8 mouse cellular contexts compared by ENCODE assay signal in genomic region chr4:108833828-108834114, GRCm38 (mm10). TPM values are rescaled to one million over a fixed set of nuclear protein-coding genes. Genes with fewer than 3 reads are reported as not detected.
DNase-seq lines count a peak whose midpoint lies in the region; ATAC-seq and TF ChIP-seq lines count a peak whose summit lies in the region.

No protein-coding gene starts in this region.

- peaks cover 63% of the 10 kb centered on the region for H3K79me2 ChIP-seq in myocyte (ENCODE audit: control insufficient read depth, insufficient read depth)

- no peak for TF ChIP-seq POLR2A in myocyte (IDR thresholded peaks at IDR 0.05; ENCODE audit: insufficient read length, low read depth)

- peak overlapping the region; percentile 74 for H3K4me2 ChIP-seq in kidney, embryonic 15.5 days
- H3K4me2 ChIP-seq in embryonic facial prominence, embryonic 13.5 days = peak overlapping the region; percentile 76
- H3K4me2 ChIP-seq in intestine, embryonic 15.5 days (replicated peaks) = peak overlapping the region; percentile 69
- peak overlapping the region; percentile 73 for H3K4me2 ChIP-seq in myocyte (ENCODE audit: low read depth)

- peaks cover 28% of the 10 kb centered on the region for H3K4me1 ChIP-seq in kidney, embryonic 15.5 days
- H3K4me1 ChIP-seq in embryonic facial prominence, embryonic 13.5 days = peaks cover 30% of the 10 kb centered on the region
- peaks cover 10% of the 10 kb centered on the region for H3K4me1 ChIP-seq in intestine, embryonic 15.5 days (replicated peaks)

- peak overlapping the region; percentile 93 for H3K9ac ChIP-seq in kidney, embryonic 15.5 days
- H3K9ac ChIP-seq in embryonic facial prominence, embryonic 13.5 days = peak overlapping the region; percentile 98
- peak overlapping the region; percentile 71 for H3K9ac ChIP-seq in intestine, embryonic 15.5 days

- DNase-seq in kidney, postnatal 10 days = no peak
- no peak for DNase-seq in adrenal gland, postnatal 36 days
- no peak for DNase-seq in cerebellum, postnatal 36 days

- ATAC-seq in kidney, embryonic 15.5 days (replicated peaks; ENCODE audit: low FRiP score) = no peak
- no peak for ATAC-seq in embryonic facial prominence, embryonic 13.5 days (ENCODE audit: insufficient number of reproducible peaks, insufficient read depth, low FRiP score, low TSS enrichment, low read depth)
- no peak; the same call in 1 of the 2 replicates for ATAC-seq in intestine, embryonic 15.5 days
- ATAC-seq in frontal cortex, adult (ENCODE audit: low TSS enrichment) = no peak; the same call in 1 of the 2 replicates

- peaks cover 15% of the 10 kb centered on the region for H3K36me3 ChIP-seq in kidney, embryonic 15.5 days
- H3K36me3 ChIP-seq in embryonic facial prominence, embryonic 13.5 days = peaks cover 13% of the 10 kb centered on the region
- no peaks in the 10 kb centered on the region for H3K36me3 ChIP-seq in intestine, embryonic 15.5 days
- peaks cover 12% of the 10 kb centered on the region for H3K36me3 ChIP-seq in myocyte (ENCODE audit: control insufficient read depth, insufficient read depth)

- peak overlapping the region; percentile 34 for H3ac ChIP-seq in myocyte (ENCODE audit: control insufficient read depth, insufficient read length)

- H3K4me3 ChIP-seq in kidney, embryonic 15.5 days (replicated peaks) = peak overlapping the region; percentile 89
- peak overlapping the region; percentile 90 for H3K4me3 ChIP-seq in embryonic facial prominence, embryonic 13.5 days
- peak overlapping the region; percentile 88 for H3K4me3 ChIP-seq in intestine, embryonic 15.5 days (replicated peaks)
- peak overlapping the region; percentile 62 for H3K4me3 ChIP-seq in myocyte

- WGBS in kidney, embryonic 15.5 days = 0% methylated on average over 6 of the region's 6 CpGs
- WGBS in embryonic facial prominence, embryonic 13.5 days = 0% methylated on average over 6 of the region's 6 CpGs
- 0% methylated on average over 6 of the region's 6 CpGs for WGBS in intestine, embryonic 15.5 days

- H3K9me3 ChIP-seq in kidney, embryonic 15.5 days (replicated peaks) = no peaks in the 10 kb centered on the region
- H3K9me3 ChIP-seq in embryonic facial prominence, embryonic 13.5 days = no peaks in the 10 kb centered on the region
- no peaks in the 10 kb centered on the region for H3K9me3 ChIP-seq in intestine, embryonic 15.5 days

- peak overlapping the region; percentile 99 for H3K27ac ChIP-seq in kidney, embryonic 15.5 days
- H3K27ac ChIP-seq in embryonic facial prominence, embryonic 13.5 days = peak overlapping the region; percentile 100
- peak overlapping the region; percentile 98 for H3K27ac ChIP-seq in intestine, embryonic 15.5 days

- H3K27me3 ChIP-seq in kidney, embryonic 15.5 days = no peaks in the 10 kb centered on the region
- H3K27me3 ChIP-seq in embryonic facial prominence, embryonic 13.5 days = no peaks in the 10 kb centered on the region
- no peaks in the 10 kb centered on the region for H3K27me3 ChIP-seq in intestine, embryonic 15.5 days (replicated peaks)
- no peaks in the 10 kb centered on the region for H3K27me3 ChIP-seq in myocyte (ENCODE audit: control insufficient read depth, insufficient read depth, insufficient read length)

TF ChIP-seq in myocyte, 11 proteins besides CTCF, POLR2A, EP300 and RAD21:
- TF ChIP-seq CEBPB (IDR thresholded peaks at IDR 0.05; ENCODE audit: insufficient read depth, poor library complexity, severe bottlenecking) (peak; percentile 95), POLR2AphosphoS2 (IDR thresholded peaks at IDR 0.05; ENCODE audit: insufficient read length, low read depth) (no peak), MAX (IDR thresholded peaks at IDR 0.05; ENCODE audit: low read depth) (peak; percentile 48)

RNA-seq across cellular contexts. Expression of gene Btf3l4, which starts 0.4 kb away (rescaled TPM):
- polyA plus RNA-seq in kidney, embryonic 15.5 days (2015; fragmentation: Nextera tagmentation; extraction: Ambion mirVana) = 162 and 177 TPM in 2 replicates
- 180 and 199 TPM in 2 replicates for polyA plus RNA-seq in embryonic facial prominence, embryonic 13.5 days (2015; fragmentation: Nextera tagmentation; extraction: Ambion mirVana)
- polyA plus RNA-seq in intestine, embryonic 15.5 days (2015; fragmentation: Nextera tagmentation; extraction: Ambion mirVana) = 136 TPM in 2 replicates
- 64.3 TPM for polyA plus RNA-seq in myocyte (2012; fragmentation: generic; extraction: Trizol)
- total RNA-seq in adrenal gland, postnatal 36 days (2021) = 100 to 1,000 TPM; 112 to 159 TPM

RNA-seq across cellular contexts. Expression of gene Txndc12, which starts 0.6 kb away (rescaled TPM):
- 111 and 112 TPM in 2 replicates for polyA plus RNA-seq in kidney, embryonic 15.5 days (2015; fragmentation: Nextera tagmentation; extraction: Ambion mirVana)
- 109 and 111 TPM in 2 replicates for polyA plus RNA-seq in embryonic facial prominence, embryonic 13.5 days (2015; fragmentation: Nextera tagmentation; extraction: Ambion mirVana)
- polyA plus RNA-seq in intestine, embryonic 15.5 days (2015; fragmentation: Nextera tagmentation; extraction: Ambion mirVana) = 88.7 and 102 TPM in 2 replicates
- polyA plus RNA-seq in myocyte (2012; fragmentation: generic; extraction: Trizol) = 46.4 TPM
- 10 to 100 TPM; 70.8 to 71.6 TPM for total RNA-seq in adrenal gland, postnatal 36 days (2021)

RNA-seq across cellular contexts. Expression of gene Kti12, which starts 13.8 kb away (rescaled TPM):
- 62.3 and 65.1 TPM in 2 replicates for polyA plus RNA-seq in kidney, embryonic 15.5 days (2015; fragmentation: Nextera tagmentation; extraction: Ambion mirVana)
- 49.7 and 53.3 TPM in 2 replicates for polyA plus RNA-seq in embryonic facial prominence, embryonic 13.5 days (2015; fragmentation: Nextera tagmentation; extraction: Ambion mirVana)
- polyA plus RNA-seq in intestine, embryonic 15.5 days (2015; fragmentation: Nextera tagmentation; extraction: Ambion mirVana) = 57.6 and 57.8 TPM in 2 replicates
- 30.7 TPM for polyA plus RNA-seq in myocyte (2012; fragmentation: generic; extraction: Trizol)
- total RNA-seq in adrenal gland, postnatal 36 days (2021) = 10 to 100 TPM; 33.4 to 39.0 TPM

RNA-seq across cellular contexts. Expression of gene A730015C16Rik, which starts 14.6 kb away (rescaled TPM):
- polyA plus RNA-seq in kidney, embryonic 15.5 days (2015; fragmentation: Nextera tagmentation; extraction: Ambion mirVana) = 1.1 and 1.6 TPM in 2 replicates
- 1.2 and 1.5 TPM in 2 replicates for polyA plus RNA-seq in embryonic facial prominence, embryonic 13.5 days (2015; fragmentation: Nextera tagmentation; extraction: Ambion mirVana)
- polyA plus RNA-seq in intestine, embryonic 15.5 days (2015; fragmentation: Nextera tagmentation; extraction: Ambion mirVana) = 0.49 and 0.69 TPM in 2 replicates
- 0.17 TPM for polyA plus RNA-seq in myocyte (2012; fragmentation: generic; extraction: Trizol)
- not detected for total RNA-seq in adrenal gland, postnatal 36 days (2021)

RNA-seq across cellular contexts. Expression of gene Rab3b, which starts 45.1 kb away (rescaled TPM):
- polyA plus RNA-seq in kidney, embryonic 15.5 days (2015; fragmentation: Nextera tagmentation; extraction: Ambion mirVana) = 23.9 and 28.8 TPM in 2 replicates
- polyA plus RNA-seq in embryonic facial prominence, embryonic 13.5 days (2015; fragmentation: Nextera tagmentation; extraction: Ambion mirVana) = 19.9 and 22.3 TPM in 2 replicates
- 11.1 and 11.7 TPM in 2 replicates for polyA plus RNA-seq in intestine, embryonic 15.5 days (2015; fragmentation: Nextera tagmentation; extraction: Ambion mirVana)
- 0.23 TPM for polyA plus RNA-seq in myocyte (2012; fragmentation: generic; extraction: Trizol)
- total RNA-seq in adrenal gland, postnatal 36 days (2021) = 10 to 100 TPM; 30.7 to 37.6 TPM
